Mouse (Mus musculus): ENCODE measurements around the gene Adad2. TPM values are rescaled to one million over a fixed set of nuclear protein-coding genes. Genes with fewer than 3 reads are reported as not detected.

Gene Adad2
- polyA plus RNA-seq, 1 experiment from 2014 or later, result 0.09 TPM

- Histone ChIP-seq H3K4me2 (no peak overlapping the region), H3K4me1 (0 out of 2 replicates have a peak, but pooled peaks cover 6% of the 10 kb centered on the region), H3K27me3 (no peaks in the 10 kb centered on the region), H3K27ac (no peak overlapping the region), H3K4me3 (replicated peaks) (no peak overlapping the region), H3K9ac (no peak overlapping the region), H3K9me3 (0 out of 2 replicates have a peak, but pooled peaks cover 2% of the 10 kb centered on the region), H3K36me3 (replicated peaks) (no peaks in the 10 kb centered on the region)
- WGBS, result 84% methylated on average over 3 of the region's 3 CpGs
- no peak for ATAC-seq (ENCODE audit: low FRiP score)
Measured at GRCm38 (mm10) chr8:119646197-119646596, 33.6 kb downstream of the Adad2 start.

DNA sequence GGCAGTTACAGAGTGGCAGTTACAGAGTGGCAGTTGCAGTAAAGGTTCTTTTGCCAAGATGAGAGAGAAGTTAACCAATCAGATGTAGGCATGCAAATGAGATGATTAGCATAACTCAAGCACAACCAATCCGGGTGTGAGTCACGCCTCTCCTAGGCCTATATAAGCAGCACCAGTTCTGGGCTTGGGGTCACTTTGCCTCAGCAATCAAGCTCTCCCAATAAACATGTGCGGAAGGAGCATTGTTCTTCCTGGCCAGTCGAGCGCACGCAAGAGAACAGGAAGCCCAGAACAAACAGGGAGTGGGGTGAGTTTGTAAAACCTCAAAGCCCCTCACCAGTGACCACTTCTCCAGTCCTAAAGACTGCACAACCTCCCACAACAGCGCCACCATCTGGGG is 34.3 kb downstream of the Adad2 start:
- 0 out of 2 replicates have a peak, but pooled peaks cover 6% of the 10 kb centered on the region for H3K4me1 ChIP-seq
- no peak overlapping the region for H3K4me3 ChIP-seq (replicated peaks)
- no peaks in the 10 kb centered on the region for H3K36me3 ChIP-seq (replicated peaks)
- no peak overlapping the region for H3K4me2 ChIP-seq
- H3K9me3 ChIP-seq, result 0 out of 2 replicates have a peak, but pooled peaks cover 2% of the 10 kb centered on the region
- WGBS, result 84% methylated on average over 7 of the region's 7 CpGs
- H3K9ac ChIP-seq, result no peak overlapping the region
- ATAC-seq (ENCODE audit: low FRiP score), result no peak
- no peak overlapping the region for H3K27ac ChIP-seq
- no peaks in the 10 kb centered on the region for H3K27me3 ChIP-seq

GRCm38 (mm10) chr8:119651324-119651723 is 38.8 kb downstream of the Adad2 start:
- Histone ChIP-seq H3K9me3 (0 out of 2 replicates have a peak, but pooled peaks cover 2% of the 10 kb centered on the region), H3K4me2 (no peak overlapping the region), H3K4me1 (peaks cover 3% of the 10 kb centered on the region; the same call in 1 of the 2 replicates), H3K36me3 (replicated peaks) (no peaks in the 10 kb centered on the region), H3K27me3 (no peaks in the 10 kb centered on the region), H3K4me3 (replicated peaks) (no peak overlapping the region), H3K9ac (no peak overlapping the region), H3K27ac (no peak overlapping the region)
- 74% methylated on average over 2 of the region's 2 CpGs for WGBS
- no peak for ATAC-seq (ENCODE audit: low FRiP score)

DNA sequence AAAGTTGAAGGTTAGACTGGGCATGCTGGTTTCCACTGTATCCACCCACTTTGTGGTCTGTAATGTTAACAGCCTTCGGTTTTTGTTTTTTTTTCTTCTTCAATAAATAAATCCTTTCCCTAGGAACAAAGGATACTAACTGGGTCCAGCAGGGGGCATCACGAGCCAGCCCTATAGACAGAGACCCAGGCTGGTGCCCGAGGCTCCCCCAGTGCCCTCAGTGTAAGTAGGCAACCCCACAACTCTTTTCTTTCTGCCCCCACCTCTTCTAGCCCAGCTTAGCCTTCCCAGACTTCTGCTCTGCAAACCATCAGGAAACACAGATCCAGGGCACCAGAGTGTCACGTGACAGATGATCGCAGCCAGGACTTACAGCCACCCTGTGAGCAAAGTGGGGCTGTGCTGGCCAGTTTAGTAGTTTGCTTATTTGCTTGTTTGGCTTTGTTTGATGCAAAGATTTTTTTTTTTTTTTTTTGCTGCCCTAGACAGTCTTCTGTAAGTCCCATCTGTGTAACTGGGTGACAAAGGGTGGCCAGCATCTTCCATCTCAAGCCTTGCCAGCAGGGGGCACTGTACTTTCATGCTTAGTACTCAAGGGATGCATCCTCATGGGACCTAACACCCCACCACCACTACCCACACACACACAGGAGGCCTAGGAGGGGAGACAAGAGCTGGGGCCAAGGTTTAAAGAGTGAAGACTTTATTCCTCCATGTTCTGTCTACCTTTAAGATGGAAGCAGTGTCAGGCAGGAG is 44.3 kb downstream of the Adad2 start:
- no peak overlapping the region for H3K4me3 ChIP-seq (replicated peaks)
- H3K4me2 ChIP-seq, result no peak overlapping the region
- no peak overlapping the region for H3K9ac ChIP-seq
- H3K4me1 ChIP-seq, result peaks cover 12% of the 10 kb centered on the region
- 57% methylated on average over 5 of the region's 5 CpGs for WGBS
- H3K36me3 ChIP-seq (replicated peaks), result no peaks in the 10 kb centered on the region
- H3K27ac ChIP-seq, result no peak overlapping the region
- H3K9me3 ChIP-seq, result no peaks in the 10 kb centered on the region
- ATAC-seq (ENCODE audit: low FRiP score), result no peak
- no peaks in the 10 kb centered on the region for H3K27me3 ChIP-seq

- WGBS, result 6% methylated on average over 9 of the region's 9 CpGs
- no peak overlapping the region for H3K4me3 ChIP-seq (replicated peaks)
- no peaks in the 10 kb centered on the region for H3K36me3 ChIP-seq (replicated peaks)
- H3K27me3 ChIP-seq, result 0 out of 2 replicates have a peak, but pooled peaks cover 5% of the 10 kb centered on the region
- peaks cover 12% of the 10 kb centered on the region for H3K4me1 ChIP-seq
- no peaks in the 10 kb centered on the region for H3K9me3 ChIP-seq
- no peak overlapping the region for H3K9ac ChIP-seq
- 0 out of 2 replicates have a peak, but pooled peaks have one; percentile 20 for ATAC-seq (ENCODE audit: low FRiP score)
- no peak overlapping the region for H3K27ac ChIP-seq
- H3K4me2 ChIP-seq, result no peak overlapping the region
Measured at GRCm38 (mm10) chr8:119661081-119661480, 48.5 kb downstream of the Adad2 start.

DNA sequence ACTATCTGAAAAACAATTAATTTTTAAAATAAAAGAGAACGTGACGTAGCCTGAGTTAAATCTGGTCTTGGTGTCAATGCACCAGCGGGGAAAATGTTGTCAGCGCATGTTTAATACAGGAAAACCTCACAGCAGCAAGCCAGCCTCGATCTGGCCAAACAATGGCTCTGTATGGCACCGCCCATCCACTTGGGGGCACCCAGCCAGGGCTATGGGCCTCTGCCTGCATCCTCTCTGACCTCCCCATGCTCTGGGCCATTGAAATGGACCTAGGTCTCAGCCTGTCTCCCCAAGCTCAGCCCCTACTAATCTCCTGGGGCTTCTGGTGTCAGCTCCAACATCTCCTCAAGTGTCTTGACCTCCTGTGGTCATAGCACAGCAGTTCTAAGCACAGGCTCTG is 49.3 kb downstream of the Adad2 start:
- Histone ChIP-seq H3K27ac (no peak overlapping the region), H3K4me1 (peaks cover 19% of the 10 kb centered on the region)
- WGBS, result 67% methylated on average over 6 of the region's 6 CpGs

DNA sequence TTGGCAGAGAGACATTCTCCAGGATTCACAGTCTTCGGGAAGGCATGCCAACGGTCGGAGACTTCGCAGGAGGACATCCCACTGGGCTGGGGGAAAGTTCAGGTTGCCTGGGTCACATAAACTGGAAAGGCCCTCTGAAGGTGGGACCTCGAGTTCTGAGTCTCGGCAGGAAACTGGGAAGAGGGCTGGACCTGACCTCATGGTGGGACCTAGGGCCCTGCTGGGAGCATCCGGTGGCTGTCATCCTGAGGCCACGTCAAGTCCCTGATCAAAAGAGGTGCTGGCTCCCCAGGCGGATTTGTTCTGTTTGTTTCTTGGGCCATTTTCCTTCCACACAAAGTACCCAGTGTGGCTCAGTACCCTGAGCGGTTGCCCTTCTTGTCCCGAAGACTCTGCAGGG is 50.9 kb downstream of the Adad2 start:
- H3K36me3 ChIP-seq (replicated peaks), result no peaks in the 10 kb centered on the region
- H3K27me3 ChIP-seq, result peaks cover 10% of the 10 kb centered on the region; the same call in 1 of the 2 replicates
- no peaks in the 10 kb centered on the region for H3K9me3 ChIP-seq
- H3K4me1 ChIP-seq, result peaks cover 21% of the 10 kb centered on the region
- H3K4me3 ChIP-seq (replicated peaks), result no peak overlapping the region
- H3K27ac ChIP-seq, result no peak overlapping the region
- H3K9ac ChIP-seq, result no peak overlapping the region
- WGBS, result 73% methylated on average over 11 of the region's 11 CpGs
- no peak overlapping the region for H3K4me2 ChIP-seq
- no peak for ATAC-seq (ENCODE audit: low FRiP score)

More for the DNA sequence above, 49.3 kb downstream of the Adad2 start:
- Histone ChIP-seq H3K4me3 (replicated peaks) (no peak overlapping the region), H3K9ac (no peak overlapping the region), H3K36me3 (replicated peaks) (no peaks in the 10 kb centered on the region), H3K9me3 (no peaks in the 10 kb centered on the region), H3K4me2 (no peak overlapping the region), H3K27me3 (peaks cover 10% of the 10 kb centered on the region; the same call in 1 of the 2 replicates)
- ATAC-seq (ENCODE audit: low FRiP score), result no peak

DNA sequence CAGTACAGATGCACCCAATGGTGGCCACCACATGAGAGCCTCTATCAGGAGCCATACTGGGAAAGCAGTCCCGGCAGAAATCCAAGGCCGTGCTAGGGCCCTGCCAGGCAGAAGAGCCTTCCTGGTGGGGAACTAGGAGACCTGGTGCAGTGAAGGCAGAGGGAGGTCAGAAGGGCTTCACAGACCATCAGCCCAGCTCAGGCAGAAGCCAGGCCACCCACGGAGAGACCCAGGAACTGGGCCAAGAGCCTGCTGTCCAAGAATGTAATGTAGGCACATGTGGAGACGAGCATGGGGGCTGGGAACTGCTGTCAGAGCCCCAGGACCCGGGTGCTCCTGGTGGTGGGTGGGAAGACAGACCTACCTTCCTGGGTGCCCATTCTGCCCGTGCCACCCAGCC is 52.7 kb downstream of the Adad2 start:
- H3K4me1 ChIP-seq, result peaks cover 23% of the 10 kb centered on the region
- WGBS, result 87% methylated on average over 6 of the region's 6 CpGs
- ATAC-seq (ENCODE audit: low FRiP score), result no peak

More for the DNA sequence above, 52.7 kb downstream of the Adad2 start:
- Histone ChIP-seq H3K9me3 (no peaks in the 10 kb centered on the region), H3K27ac (no peak overlapping the region), H3K36me3 (replicated peaks) (no peaks in the 10 kb centered on the region), H3K9ac (no peak overlapping the region), H3K4me3 (replicated peaks) (no peak overlapping the region), H3K4me2 (no peak overlapping the region), H3K27me3 (peaks cover 10% of the 10 kb centered on the region; the same call in 1 of the 2 replicates)

Other genes with a start within 250 kb of the Adad2 start
- gene Mlycd, start 217.9 kb upstream of the Adad2 start, polyA plus RNA-seq (2016; fragmentation: Nextera tagmentation; extraction: Ambion mirVana), result 13.9 and 14.0 TPM in 2 replicates
- 0.13 and 0.65 TPM in 2 replicates for gene Osgin1, start 178.6 kb upstream of the Adad2 start, polyA plus RNA-seq (2016; fragmentation: Nextera tagmentation; extraction: Ambion mirVana)
- 14.6 and 15.4 TPM in 2 replicates for gene Necab2, start 166.0 kb upstream of the Adad2 start, polyA plus RNA-seq (2016; fragmentation: Nextera tagmentation; extraction: Ambion mirVana)
- 0.20 TPM in 1 of 2 replicates, not detected in the other for gene Slc38a8, start 111.0 kb upstream of the Adad2 start, polyA plus RNA-seq (2016; fragmentation: Nextera tagmentation; extraction: Ambion mirVana)
- 89.7 and 92.4 TPM in 2 replicates for gene Mbtps1, start 54.0 kb upstream of the Adad2 start, polyA plus RNA-seq (2016; fragmentation: Nextera tagmentation; extraction: Ambion mirVana)
- gene Hsdl1, start 37.6 kb upstream of the Adad2 start, polyA plus RNA-seq (2016; fragmentation: Nextera tagmentation; extraction: Ambion mirVana), result 97.2 and 102 TPM in 2 replicates
- 0.21 and 0.26 TPM in 2 replicates for gene Dnaaf1, start 37.5 kb upstream of the Adad2 start, polyA plus RNA-seq (2016; fragmentation: Nextera tagmentation; extraction: Ambion mirVana)
- gene Taf1c, start 7.5 kb upstream of the Adad2 start, polyA plus RNA-seq (2016; fragmentation: Nextera tagmentation; extraction: Ambion mirVana), result 14.7 and 15.9 TPM in 2 replicates
- 0.06 and 0.08 TPM in 2 replicates for gene Kcng4, start 22.9 kb downstream of the Adad2 start, polyA plus RNA-seq (2016; fragmentation: Nextera tagmentation; extraction: Ambion mirVana)
- 0.47 and 1.0 TPM in 2 replicates for gene Wfdc1, start 53.6 kb downstream of the Adad2 start, polyA plus RNA-seq (2016; fragmentation: Nextera tagmentation; extraction: Ambion mirVana)
- gene Atp2c2, start 87.3 kb downstream of the Adad2 start, polyA plus RNA-seq (2016; fragmentation: Nextera tagmentation; extraction: Ambion mirVana), result 0.26 and 0.87 TPM in 2 replicates
- 10.9 and 12.7 TPM in 2 replicates for gene Tldc1, start 165.7 kb downstream of the Adad2 start, polyA plus RNA-seq (2016; fragmentation: Nextera tagmentation; extraction: Ambion mirVana)
- gene Cotl1, start 227.8 kb downstream of the Adad2 start, polyA plus RNA-seq (2016; fragmentation: Nextera tagmentation; extraction: Ambion mirVana), result 148 and 282 TPM in 2 replicates
- gene Klhl36, start 249.5 kb downstream of the Adad2 start, polyA plus RNA-seq (2016; fragmentation: Nextera tagmentation; extraction: Ambion mirVana), result 9.9 and 10.9 TPM in 2 replicates

All from forebrain, embryonic 12.5 days (tissue).